Mouse (Mus musculus) liver, adult (tissue): Measurements from ENCODE around the gene Agfg1.
"Not testable (repeated sequence)": the region's sequence is repeated elsewhere in the genome, so short reads cannot be mapped to it uniquely, and the experiment has no call there.

ENCODE experiments used
- GATA4 ChIP-seq: IDR thresholded peaks from 2 replicates; pipeline ENCODE4 v1.6.1; 2014; ENCODE audit warnings: mild to moderate bottlenecking, low read length; ENCODE audit not compliant: insufficient replicate concordance

The Agfg1 gene

GRCm38 (mm10) chr1:82838469-82839295 is 601 bp upstream of the Agfg1 start:
- TF ChIP-seq GATA4: no peak

GRCm38 (mm10) chr1:82839614-82840421 is 535 bp downstream of the Agfg1 start:
- no peak for TF ChIP-seq GATA4

- TF ChIP-seq GATA4: no peak
These were observed 16.4 kb downstream of the Agfg1 start for GRCm38 (mm10) chr1:82855729-82856128.

DNA sequence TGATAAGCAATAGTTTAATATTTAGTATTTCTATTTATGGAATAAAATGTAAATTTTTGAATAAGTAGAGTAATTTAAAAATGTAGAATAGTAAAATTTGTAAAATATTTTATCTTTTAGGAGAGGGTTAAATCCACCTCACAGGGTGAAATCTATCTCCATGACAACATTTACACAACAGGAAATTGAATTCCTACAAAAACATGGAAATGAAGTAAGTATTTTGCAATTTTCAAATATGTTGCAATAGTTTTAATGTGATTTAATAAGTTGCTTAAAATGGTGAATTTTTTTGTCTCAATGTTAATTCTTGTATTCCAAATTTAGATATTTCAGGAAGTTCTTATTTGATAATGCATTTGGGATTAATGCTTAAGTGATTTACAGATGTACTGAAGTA is 19.0 kb downstream of the Agfg1 start:
- TF ChIP-seq GATA4: no peak

GRCm38 (mm10) chr1:82860391-82860790 is 21.1 kb downstream of the Agfg1 start:
- no peak for TF ChIP-seq GATA4

DNA sequence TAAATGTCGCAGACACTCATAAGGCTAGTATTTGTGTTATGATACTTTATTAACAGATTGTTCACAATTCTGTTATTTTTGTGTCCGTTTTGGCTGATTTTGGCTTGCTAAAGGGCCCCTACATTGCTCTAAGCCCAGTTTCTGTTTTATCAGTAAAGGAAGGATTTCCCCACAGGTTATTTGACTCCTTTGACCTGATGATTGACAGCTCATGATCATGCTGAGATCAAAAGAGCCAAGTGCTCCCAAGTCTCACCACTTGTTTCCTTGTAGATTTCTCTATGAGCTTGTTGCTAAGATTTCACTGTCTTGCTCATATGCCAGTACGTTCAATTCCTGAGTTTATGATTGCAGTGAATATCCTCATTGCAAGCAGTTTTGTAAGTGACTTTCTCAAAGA is 30.9 kb downstream of the Agfg1 start:
- no peak for TF ChIP-seq GATA4

DNA sequence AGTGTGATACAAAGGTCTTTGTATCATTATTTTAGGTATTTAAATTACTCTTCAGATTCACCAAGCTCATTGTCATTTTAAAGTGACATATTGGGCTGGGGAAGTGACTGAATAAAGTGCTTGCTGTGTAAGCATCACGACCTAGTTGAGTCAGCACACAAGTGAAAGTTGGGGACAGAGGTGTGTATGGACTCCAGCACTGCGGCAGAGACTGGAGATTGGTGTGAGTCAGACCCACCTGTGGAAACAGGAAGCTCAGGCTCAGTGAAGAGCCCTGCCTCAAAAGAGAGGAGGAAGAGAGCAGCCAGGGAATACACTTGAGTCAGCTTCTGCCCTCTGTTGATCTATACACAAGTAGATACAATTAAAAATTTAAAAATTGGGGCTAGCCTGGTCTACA is 39.9 kb downstream of the Agfg1 start:
- TF ChIP-seq GATA4: no peak

GRCm38 (mm10) chr1:82880196-82880595 is 40.9 kb downstream of the Agfg1 start:
- TF ChIP-seq GATA4: no peak

- TF ChIP-seq GATA4: no peak
These were observed 54.0 kb downstream of the Agfg1 start for GRCm38 (mm10) chr1:82893269-82893668.

- no peak for TF ChIP-seq GATA4
These were observed 61.3 kb downstream of the Agfg1 start for GRCm38 (mm10) chr1:82900567-82900966.

GRCm38 (mm10) chr1:82901201-82901600 is 61.9 kb downstream of the Agfg1 start:
- no peak for TF ChIP-seq GATA4

DNA sequence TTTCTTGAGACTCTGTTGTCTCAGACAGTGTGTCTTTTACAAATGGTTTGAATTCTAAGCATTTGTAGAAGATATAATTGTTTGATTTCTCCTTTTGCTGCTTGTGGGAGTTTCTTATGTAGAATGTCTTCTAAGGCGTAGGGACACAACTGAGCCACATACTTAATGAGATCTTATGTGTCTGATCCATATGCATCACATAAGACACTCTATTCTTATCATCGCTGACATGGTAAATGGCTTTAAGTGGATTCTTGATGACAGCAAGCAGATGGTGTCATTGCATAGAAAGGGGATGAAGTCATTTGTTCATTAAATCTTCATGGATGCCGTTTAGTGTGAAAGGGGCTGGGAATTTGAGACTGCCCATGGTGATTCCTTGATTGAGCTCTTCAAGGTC is 66.6 kb downstream of the Agfg1 start:
- no peak for TF ChIP-seq GATA4

DNA sequence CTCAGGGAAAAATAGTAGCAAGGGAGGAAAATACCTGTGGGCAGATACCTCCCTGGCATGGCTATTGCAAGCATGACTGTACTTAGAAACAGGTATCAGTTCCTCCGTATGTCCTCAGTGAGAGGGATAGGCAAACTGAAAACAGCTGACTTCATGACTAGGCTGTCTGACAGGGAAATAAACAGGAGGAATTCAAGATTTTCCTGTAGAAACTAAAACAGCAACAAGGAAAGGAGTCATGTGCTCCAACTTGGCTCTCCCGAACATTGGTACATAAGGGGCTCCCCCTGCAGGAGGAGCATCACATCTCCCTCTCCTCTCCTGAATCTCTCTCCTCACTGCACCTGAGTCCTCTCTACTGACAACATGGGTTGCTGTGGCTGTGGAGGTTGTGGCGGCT is 73.7 kb downstream of the Agfg1 start, which contains the start of gene A030005L19Rik:
Gene A030005L19Rik (plus strand): TSS at position 301 of the 400 bp plus-strand sequence.
- no peak for TF ChIP-seq GATA4

DNA sequence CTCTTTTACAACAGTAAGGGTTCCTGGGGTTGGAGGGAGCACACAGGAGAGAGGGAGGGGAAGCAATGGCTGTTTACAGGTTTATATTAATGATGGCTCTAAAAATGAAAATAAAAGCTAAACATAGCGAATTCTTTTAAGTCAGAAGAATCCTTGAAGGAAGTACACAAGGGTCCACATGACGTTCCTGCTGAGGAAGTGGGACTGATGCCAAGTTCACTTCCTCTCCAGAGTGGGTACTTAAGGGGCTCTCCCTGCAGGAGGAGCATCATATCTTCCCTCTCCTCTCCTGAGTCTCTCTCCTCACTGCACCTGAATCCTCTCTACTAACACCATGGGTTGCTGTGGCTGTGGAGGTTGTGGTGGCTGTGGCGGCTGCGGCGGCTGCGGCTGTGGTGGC is 85.4 kb downstream of the Agfg1 start, which contains the start of gene A030014E15Rik:
Gene A030014E15Rik (plus strand): TSS at position 268 of the 400 bp plus-strand sequence.
- TF ChIP-seq GATA4: no peak

- not testable (repeated sequence) for TF ChIP-seq GATA4
These were observed 92.0 kb downstream of the Agfg1 start, which contains the start of gene Gm6217 for GRCm38 (mm10) chr1:82931326-82931725. TSS of gene Gm6217 (minus strand) at chr1:82931399.

DNA sequence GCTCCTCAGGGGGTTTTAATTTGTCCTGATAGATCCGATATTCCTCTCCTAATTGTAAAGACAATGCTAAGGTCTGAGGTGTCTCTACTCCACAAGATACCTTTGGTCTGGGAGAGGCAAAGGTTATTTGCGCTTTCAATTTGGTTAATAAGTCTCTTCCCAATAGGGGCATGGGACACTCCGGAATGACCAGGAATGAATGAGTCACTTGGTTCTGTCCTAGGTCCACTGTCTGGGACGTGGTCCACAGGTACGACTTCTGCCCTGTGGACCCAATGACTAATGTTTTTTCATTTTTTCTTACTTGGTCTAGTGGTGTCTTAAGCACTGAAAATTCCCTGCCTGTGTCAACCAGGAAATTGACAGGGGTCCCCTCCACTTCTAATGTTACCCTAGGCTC is 99.4 kb downstream of the Agfg1 start:
- no peak for TF ChIP-seq GATA4
